Mouse (Mus musculus): ENCODE measurements around the gene Trpm3.

DNA sequence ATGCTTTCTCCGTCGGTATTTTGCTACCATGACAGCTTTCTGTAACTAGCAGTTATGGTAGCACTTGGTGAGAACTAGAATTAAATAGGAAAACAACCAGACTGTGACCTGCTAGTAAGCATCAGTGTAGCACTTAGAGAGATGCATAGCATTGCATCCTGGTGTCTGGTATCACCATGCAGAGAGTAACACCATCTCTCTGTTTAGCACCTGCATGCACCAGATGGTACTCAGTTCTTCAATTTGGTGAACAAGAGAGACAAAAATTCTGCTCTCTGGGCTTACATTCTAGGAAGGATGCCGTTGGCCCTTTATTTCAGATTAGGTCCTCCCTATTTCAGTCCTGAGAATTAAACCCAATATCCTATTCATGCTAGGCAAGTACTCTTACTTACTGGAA lies 834.4 kb downstream of the Trpm3 start:
- TF ChIP-seq CTCF (IDR thresholded peaks at IDR 0.05) (no peak), EP300 (IDR thresholded peaks at IDR 0.05) (no peak)

Measured in lung, postnatal 0 days (tissue).